Mouse (Mus musculus): Measurements from ENCODE around the gene Nsd2. TPM values are rescaled to one million over a fixed set of nuclear protein-coding genes. Genes with fewer than 3 reads are reported as not detected.
"Not testable (repeated sequence)": the region's sequence is repeated elsewhere in the genome, so short reads cannot be mapped to it uniquely, and the experiment has no call there.

The Nsd2 gene
- total RNA-seq, 1 experiment from 2014 or later = 53.6 TPM

GRCm38 (mm10) chr5:33851466-33851865, 30.9 kb downstream of the Nsd2 start:
- DNase-seq = no peak

GRCm38 (mm10) chr5:33853086-33853485, 32.6 kb downstream of the Nsd2 start:
- no peak for DNase-seq

GRCm38 (mm10) chr5:33854019-33854418, 33.5 kb downstream of the Nsd2 start:
- no peak for DNase-seq

- DNase-seq = no peak
These were observed 37.2 kb downstream of the Nsd2 start for GRCm38 (mm10) chr5:33857693-33858092.

- DNase-seq = no peak
These were observed 54.9 kb downstream of the Nsd2 start for GRCm38 (mm10) chr5:33875472-33875871.

- DNase-seq = no peak
These were observed 60.6 kb downstream of the Nsd2 start for GRCm38 (mm10) chr5:33881118-33881517.

- no peak for DNase-seq
These were observed 72.9 kb downstream of the Nsd2 start for GRCm38 (mm10) chr5:33893406-33893805.

GRCm38 (mm10) chr5:33895116-33895515, 74.6 kb downstream of the Nsd2 start:
- no peak for DNase-seq

- no peak for DNase-seq
These were observed 76.6 kb downstream of the Nsd2 start for GRCm38 (mm10) chr5:33897158-33897557.

- DNase-seq = no peak
These were observed 78.1 kb downstream of the Nsd2 start for GRCm38 (mm10) chr5:33898671-33899070.

- no peak for DNase-seq
These were observed 78.7 kb downstream of the Nsd2 start for GRCm38 (mm10) chr5:33899245-33899644.

GRCm38 (mm10) chr5:33900101-33900500, 79.6 kb downstream of the Nsd2 start:
- DNase-seq = no peak

- no peak for DNase-seq
These were observed 80.3 kb downstream of the Nsd2 start for GRCm38 (mm10) chr5:33900701-33901263.

GRCm38 (mm10) chr5:33901278-33901677, 80.8 kb downstream of the Nsd2 start:
- DNase-seq = no peak

- no peak for DNase-seq
These were observed 82.2 kb downstream of the Nsd2 start for GRCm38 (mm10) chr5:33902696-33903095.

- no peak for DNase-seq
These were observed 82.7 kb downstream of the Nsd2 start for GRCm38 (mm10) chr5:33903176-33903575.

GRCm38 (mm10) chr5:33915031-33915430, 94.5 kb downstream of the Nsd2 start:
- not testable (repeated sequence) for DNase-seq

GRCm38 (mm10) chr5:33916616-33917015, 96.1 kb downstream of the Nsd2 start:
- not testable (repeated sequence) for DNase-seq

- no peak for DNase-seq
These were observed 98.9 kb downstream of the Nsd2 start for GRCm38 (mm10) chr5:33919466-33919865.

GRCm38 (mm10) chr5:33920037-33920436, 99.5 kb downstream of the Nsd2 start:
- DNase-seq = no peak

GRCm38 (mm10) chr5:33920924-33921323, 100.4 kb downstream of the Nsd2 start:
- DNase-seq = no peak

GRCm38 (mm10) chr5:33921486-33922235, 101.1 kb downstream of the Nsd2 start:
- DNase-seq = no peak

GRCm38 (mm10) chr5:33922566-33922965, 102.0 kb downstream of the Nsd2 start:
- no peak for DNase-seq

GRCm38 (mm10) chr5:33926170-33926569, 105.6 kb downstream of the Nsd2 start:
- no peak for DNase-seq
